Mouse (Mus musculus) cortical plate, adult 2 months (tissue): ENCODE results near the gene Slx1b.

Experiments
- CTCF ChIP-seq: fragments of 200-500 bp; IDR thresholded peaks from 2 replicates; pipeline ENCODE4 v1.5.1; 2011; ENCODE audit warnings: mild to moderate bottlenecking, control low read depth, low read length; ENCODE audit not compliant: insufficient read depth; ENCODE audit errors: extremely low read depth
- POLR2A ChIP-seq: fragments of 200-500 bp; IDR thresholded peaks from 2 replicates; pipeline ENCODE4 v1.6.1; 2011; ENCODE audit warnings: mild to moderate bottlenecking, low read length, control low read depth; ENCODE audit not compliant: insufficient read depth; ENCODE audit errors: extremely low read depth

DNA sequence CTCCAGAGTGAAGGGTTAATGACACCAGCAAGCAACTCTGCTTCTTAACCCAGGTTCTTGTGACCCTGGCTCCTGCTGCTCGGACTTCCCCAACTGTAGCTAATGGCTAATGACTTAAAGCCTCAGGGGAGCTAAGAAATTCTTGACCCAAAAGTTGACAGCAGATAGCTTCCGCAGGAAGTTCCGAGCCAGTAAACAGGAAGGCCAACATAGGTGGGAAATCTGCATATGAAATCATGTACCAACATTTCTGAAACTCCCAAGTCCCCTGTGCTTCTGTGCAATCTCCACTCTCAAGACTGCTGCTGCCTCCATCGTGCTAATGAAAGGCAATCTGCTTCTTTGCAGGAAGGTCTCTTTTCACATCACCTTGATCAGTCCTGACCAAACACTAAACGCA lies 49.9 kb downstream of the Slx1b start:
- TF ChIP-seq POLR2A (no peak), CTCF (no peak)
